Mouse (Mus musculus) heart, embryonic 10.5 days (tissue): Measurements from ENCODE around the gene Smarcd2. TPM values are rescaled to one million over a fixed set of nuclear protein-coding genes. Genes with fewer than 3 reads are reported as not detected.

Source experiments
- DNase-seq: peaks from one replicate; pipeline ENCODE4 v3.0.0-alpha.2; 2017; ENCODE audit warnings: low spot score
- H3K27ac ChIP-seq: fragments of 300-500 bp; sonication (generic); 2 replicates; pipeline ENCODE4 v1.5.1; 2016; ENCODE audit warnings: mild to moderate bottlenecking
- H3K27me3 ChIP-seq: fragments of 300-500 bp; sonication (generic); 2 replicates; pipeline ENCODE4 v1.6.1; 2016; ENCODE audit warnings: mild to moderate bottlenecking; ENCODE audit not compliant: poor library complexity, insufficient read depth, severe bottlenecking
- H3K36me3 ChIP-seq: fragments of 300-500 bp; sonication (generic); 2 replicates; pipeline ENCODE4 v1.6.1; 2016; ENCODE audit warnings: mild to moderate bottlenecking, moderate library complexity
- H3K4me1 ChIP-seq: fragments of 300-500 bp; sonication (generic); 2 replicates; pipeline ENCODE4 v1.6.1; 2016; ENCODE audit warnings: mild to moderate bottlenecking
- H3K4me3 ChIP-seq: fragments of 300-500 bp; sonication (generic); 2 replicates; pipeline ENCODE4 v1.5.1; 2016; ENCODE audit warnings: mild to moderate bottlenecking, moderate library complexity
- H3K9me3 ChIP-seq: fragments of 300-500 bp; sonication (generic); 2 replicates; pipeline ENCODE4 v1.6.1; 2016; ENCODE audit warnings: mild to moderate bottlenecking, moderate library complexity
- WGBS: fragments of 180-500 bp; shearing (Covaris S2); methylation state at CpG from one replicate; pipeline ENCODE4 v1.1.7; 2016; 5-methylcytosine and 5-hydroxymethylcytosine counted together
- polyA plus RNA-seq: library from polyadenylated mRNA; unstranded; fragments of >200 nt; fragmentation: Nextera tagmentation; extraction: Ambion mirVana; gene quantifications from 2 replicates; pipeline ENCODE4 v1.2.1, GENCODE M21; 2016

Smarcd2 gene
- polyA plus RNA-seq, 1 experiment from 2014 or later, result 36.2 TPM

GRCm38 (mm10) chr11:106273811-106274210 lies 1.0 kb upstream of the Smarcd2 start:
- Histone ChIP-seq H3K27ac (peak overlapping the region; percentile 98; the same call in 1 of the 2 replicates), H3K36me3 (no peaks in the 10 kb centered on the region), H3K9me3 (no peaks in the 10 kb centered on the region), H3K4me3 (no peak overlapping the region), H3K27me3 (no peaks in the 10 kb centered on the region), H3K4me1 (peaks cover 43% of the 10 kb centered on the region)
- 91% methylated on average over 6 of the region's 6 CpGs for WGBS
- DNase-seq, result no peak

- peaks cover 2% of the 10 kb centered on the region; the same call in 1 of the 2 replicates for H3K36me3 ChIP-seq
- WGBS, result 16% methylated on average over 16 of the region's 16 CpGs
- peak overlapping the region; percentile 98 for H3K27ac ChIP-seq
- H3K9me3 ChIP-seq, result no peaks in the 10 kb centered on the region
- H3K4me1 ChIP-seq, result peaks cover 48% of the 10 kb centered on the region
- no peak for DNase-seq
- H3K27me3 ChIP-seq, result no peaks in the 10 kb centered on the region
- peak overlapping the region; percentile 96 for H3K4me3 ChIP-seq
Measured at GRCm38 (mm10) chr11:106273311-106273684, 526 bp upstream of the Smarcd2 start.

- Histone ChIP-seq H3K4me3 (peak overlapping the region; percentile 96), H3K36me3 (peaks cover 14% of the 10 kb centered on the region), H3K4me1 (peaks cover 60% of the 10 kb centered on the region), H3K27me3 (no peaks in the 10 kb centered on the region), H3K9me3 (no peaks in the 10 kb centered on the region), H3K27ac (peak overlapping the region; percentile 98)
- 1% methylated on average over 41 of the region's 41 CpGs for WGBS
- peak; percentile 81 for DNase-seq
Measured at GRCm38 (mm10) chr11:106271794-106272643, 753 bp downstream of the Smarcd2 start.

- Histone ChIP-seq H3K27ac (peak overlapping the region; percentile 64), H3K4me1 (peaks cover 56% of the 10 kb centered on the region), H3K4me3 (peak overlapping the region; percentile 96), H3K9me3 (no peaks in the 10 kb centered on the region), H3K27me3 (no peaks in the 10 kb centered on the region), H3K36me3 (peaks cover 22% of the 10 kb centered on the region)
- 44% methylated on average over 5 of the region's 5 CpGs for WGBS
- no peak for DNase-seq
Measured at GRCm38 (mm10) chr11:106271131-106271793, 1.5 kb downstream of the Smarcd2 start.

GRCm38 (mm10) chr11:106269060-106269431 lies 3.7 kb downstream of the Smarcd2 start:
- peak overlapping the region; percentile 71 for H3K27ac ChIP-seq
- H3K27me3 ChIP-seq, result no peaks in the 10 kb centered on the region
- no peak for DNase-seq
- H3K9me3 ChIP-seq, result no peaks in the 10 kb centered on the region
- no peak overlapping the region for H3K4me3 ChIP-seq
- H3K4me1 ChIP-seq, result peaks cover 42% of the 10 kb centered on the region
- WGBS, result 54% methylated on average over 3 of the region's 3 CpGs
- peaks cover 44% of the 10 kb centered on the region for H3K36me3 ChIP-seq

- no peaks in the 10 kb centered on the region for H3K9me3 ChIP-seq
- H3K27ac ChIP-seq, result peak overlapping the region; percentile 71
- no peaks in the 10 kb centered on the region for H3K27me3 ChIP-seq
- H3K36me3 ChIP-seq, result peaks cover 49% of the 10 kb centered on the region
- no peak overlapping the region for H3K4me3 ChIP-seq
- 50% methylated on average over 8 of the region's 8 CpGs for WGBS
- peaks cover 42% of the 10 kb centered on the region for H3K4me1 ChIP-seq
- DNase-seq, result no peak
Measured at GRCm38 (mm10) chr11:106268326-106269059, 4.3 kb downstream of the Smarcd2 start.

- H3K27me3 ChIP-seq, result no peaks in the 10 kb centered on the region
- peaks cover 42% of the 10 kb centered on the region for H3K4me1 ChIP-seq
- H3K4me3 ChIP-seq, result no peak overlapping the region; the same call in 1 of the 2 replicates
- no peak for DNase-seq
- H3K9me3 ChIP-seq, result no peaks in the 10 kb centered on the region
- 67% methylated on average over 5 of the region's 5 CpGs for WGBS
- peaks cover 56% of the 10 kb centered on the region for H3K36me3 ChIP-seq
- H3K27ac ChIP-seq, result peak overlapping the region; percentile 71
Measured at GRCm38 (mm10) chr11:106267871-106268270, 4.9 kb downstream of the Smarcd2 start.

GRCm38 (mm10) chr11:106267311-106267852 lies 5.4 kb downstream of the Smarcd2 start:
- Histone ChIP-seq H3K4me1 (peaks cover 42% of the 10 kb centered on the region), H3K9me3 (no peaks in the 10 kb centered on the region), H3K36me3 (peaks cover 61% of the 10 kb centered on the region), H3K4me3 (no peak overlapping the region; the same call in 1 of the 2 replicates), H3K27me3 (no peaks in the 10 kb centered on the region), H3K27ac (no peak overlapping the region)
- 66% methylated on average over 15 of the region's 15 CpGs for WGBS
- no peak for DNase-seq

GRCm38 (mm10) chr11:106266431-106266830 lies 6.3 kb downstream of the Smarcd2 start:
- Histone ChIP-seq H3K4me1 (peaks cover 38% of the 10 kb centered on the region), H3K27me3 (no peaks in the 10 kb centered on the region), H3K36me3 (peaks cover 70% of the 10 kb centered on the region), H3K4me3 (no peak overlapping the region), H3K27ac (no peak overlapping the region), H3K9me3 (no peaks in the 10 kb centered on the region)
- WGBS, result 90% methylated on average over 10 of the region's 10 CpGs
- no peak for DNase-seq

GRCm38 (mm10) chr11:106265570-106265969 lies 7.2 kb downstream of the Smarcd2 start:
- H3K4me1 ChIP-seq, result peaks cover 30% of the 10 kb centered on the region
- no peak overlapping the region for H3K27ac ChIP-seq
- peaks cover 79% of the 10 kb centered on the region for H3K36me3 ChIP-seq
- H3K27me3 ChIP-seq, result no peaks in the 10 kb centered on the region
- H3K9me3 ChIP-seq, result no peaks in the 10 kb centered on the region
- DNase-seq, result no peak
- no peak overlapping the region for H3K4me3 ChIP-seq
- WGBS, result 93% methylated on average over 4 of the region's 4 CpGs

GRCm38 (mm10) chr11:106264988-106265387 lies 7.8 kb downstream of the Smarcd2 start:
- 91% methylated on average over 15 of the region's 15 CpGs for WGBS
- peaks cover 81% of the 10 kb centered on the region for H3K36me3 ChIP-seq
- H3K4me3 ChIP-seq, result no peak overlapping the region
- no peak overlapping the region for H3K27ac ChIP-seq
- H3K9me3 ChIP-seq, result no peaks in the 10 kb centered on the region
- DNase-seq, result no peak
- peaks cover 25% of the 10 kb centered on the region for H3K4me1 ChIP-seq
- H3K27me3 ChIP-seq, result no peaks in the 10 kb centered on the region

- H3K27me3 ChIP-seq, result no peaks in the 10 kb centered on the region
- no peaks in the 10 kb centered on the region for H3K9me3 ChIP-seq
- DNase-seq, result no peak
- H3K4me1 ChIP-seq, result peaks cover 19% of the 10 kb centered on the region
- H3K27ac ChIP-seq, result no peak overlapping the region
- no peak overlapping the region for H3K4me3 ChIP-seq
- WGBS, result 88% methylated on average over 9 of the region's 9 CpGs
- peaks cover 89% of the 10 kb centered on the region for H3K36me3 ChIP-seq
Measured at GRCm38 (mm10) chr11:106263963-106264362, 8.8 kb downstream of the Smarcd2 start.
